Mouse (Mus musculus) C2C12 (cell line): ENCODE data around the gene Eif2ak2.

Experiments
- CEBPB ChIP-seq: IDR thresholded peaks from one replicate; pipeline ENCODE4 v1.6.1; 2011; ENCODE audit warnings: low read depth, mild to moderate bottlenecking, control low read depth, moderate library complexity
- CTCF ChIP-seq: IDR thresholded peaks from one replicate; pipeline ENCODE4 v1.5.1; 2011; ENCODE audit not compliant: control insufficient read depth, insufficient read depth, insufficient read length
- MAX ChIP-seq: IDR thresholded peaks from one replicate; pipeline ENCODE4 v1.6.1; 2011; ENCODE audit warnings: mild to moderate bottlenecking, control low read depth
- MYOD1 ChIP-seq: IDR thresholded peaks from one replicate; pipeline ENCODE4 v1.6.1; 2011; ENCODE audit warnings: low read depth; ENCODE audit not compliant: control insufficient read depth, insufficient read length
- USF1 ChIP-seq: IDR thresholded peaks from one replicate; pipeline ENCODE4 v1.6.1; 2011; ENCODE audit warnings: low read depth, mild to moderate bottlenecking, control low read depth, moderate library complexity

GRCm38 (mm10) chr17:78889184-78889583, 6.8 kb upstream of the Eif2ak2 start:
- no peak for TF ChIP-seq CTCF
- TF ChIP-seq USF1, result no peak
- no peak for TF ChIP-seq MAX
- TF ChIP-seq MYOD1, result no peak
- no peak for TF ChIP-seq CEBPB
